Mouse (Mus musculus) midbrain, postnatal 0 days (tissue): ENCODE results near the gene Tprgl. TPM values are rescaled to one million over a fixed set of nuclear protein-coding genes. Genes with fewer than 3 reads are reported as not detected.

Source experiments
- ATAC-seq: fragments of 200-750 bp; cut with Nextera tagmentation; 2 replicates; pipeline ENCODE4 v1.8.0; 2017; ENCODE audit warnings: moderate number of reproducible peaks, mild to moderate bottlenecking, moderate TSS enrichment, moderate library complexity; ENCODE audit not compliant: low FRiP score
- DNase-seq: peaks from one replicate; pipeline ENCODE4 v3.0.0-alpha.2; 2015; ENCODE audit warnings: low spot score
- H3K27ac ChIP-seq: fragments of 300-500 bp; sonication (generic); 2 replicates; pipeline ENCODE4 v1.5.1; 2014; ENCODE audit warnings: low read depth, mild to moderate bottlenecking, low read length, mixed read lengths
- H3K27me3 ChIP-seq: fragments of 300-500 bp; sonication (generic); 2 replicates; pipeline ENCODE4 v1.6.1; 2014; ENCODE audit warnings: low read length, control low read depth, mixed read lengths; ENCODE audit not compliant: insufficient read depth
- H3K36me3 ChIP-seq: fragments of 300-500 bp; sonication (generic); 2 replicates; pipeline ENCODE4 v1.6.1; 2014; ENCODE audit warnings: low read length, control low read depth, mixed read lengths; ENCODE audit not compliant: insufficient read depth
- H3K4me1 ChIP-seq: fragments of 300-500 bp; sonication (generic); 2 replicates; pipeline ENCODE4 v1.6.1; 2014; ENCODE audit warnings: mild to moderate bottlenecking, control low read depth, antibody characterized with exemption, low read length, mixed read lengths; ENCODE audit not compliant: insufficient read depth
- H3K4me2 ChIP-seq: fragments of 300-500 bp; sonication (generic); 2 replicates; pipeline ENCODE4 v1.6.1; 2014; ENCODE audit warnings: low read depth, mild to moderate bottlenecking, low read length, mixed read lengths; ENCODE audit not compliant: poor library complexity, severe bottlenecking
- H3K4me3 ChIP-seq: fragments of 300-500 bp; sonication (generic); 2 replicates; pipeline ENCODE4 v1.5.1; 2014; ENCODE audit warnings: low read depth, mild to moderate bottlenecking, low read length, moderate library complexity
- H3K9ac ChIP-seq: fragments of 300-500 bp; sonication (generic); replicated peaks from 2 replicates; pipeline ENCODE4 v1.6.1; 2014; ENCODE audit warnings: mild to moderate bottlenecking, low read length, moderate library complexity, mixed read lengths; ENCODE audit not compliant: poor library complexity, severe bottlenecking
- H3K9me3 ChIP-seq: fragments of 300-500 bp; sonication (generic); 2 replicates; pipeline ENCODE4 v1.6.1; 2016; ENCODE audit warnings: low read length, control low read depth
- CTCF ChIP-seq: IDR thresholded peaks from 2 replicates; pipeline ENCODE4 v1.5.1; 2016; ENCODE audit warnings: antibody characterized with exemption, mild to moderate bottlenecking
- WGBS: fragments of 180-500 bp; shearing (Covaris S2); extraction: QIAGEN DNeasy Blood & Tissue Kit; methylation state at CpG from one replicate; pipeline ENCODE4 v1.1.7; 2014; 5-methylcytosine and 5-hydroxymethylcytosine counted together
- polyA plus RNA-seq: library from polyadenylated mRNA; unstranded; fragments of >200 nt; fragmentation: Nextera tagmentation; extraction: Ambion mirVana; gene quantifications from 2 replicates; pipeline ENCODE4 v1.2.1, GENCODE M21; 2015
- total RNA-seq: library from RNA; depleted of rRNA; stranded (reverse); fragments of >200 nt; gene quantifications from 2 replicates; pipeline ENCODE4 v1.2.3, GENCODE M21; 2014

Gene Tprgl
- total and polyA plus RNA-seq, 2 experiments from 2014 or later = 227 to 241 TPM

DNA sequence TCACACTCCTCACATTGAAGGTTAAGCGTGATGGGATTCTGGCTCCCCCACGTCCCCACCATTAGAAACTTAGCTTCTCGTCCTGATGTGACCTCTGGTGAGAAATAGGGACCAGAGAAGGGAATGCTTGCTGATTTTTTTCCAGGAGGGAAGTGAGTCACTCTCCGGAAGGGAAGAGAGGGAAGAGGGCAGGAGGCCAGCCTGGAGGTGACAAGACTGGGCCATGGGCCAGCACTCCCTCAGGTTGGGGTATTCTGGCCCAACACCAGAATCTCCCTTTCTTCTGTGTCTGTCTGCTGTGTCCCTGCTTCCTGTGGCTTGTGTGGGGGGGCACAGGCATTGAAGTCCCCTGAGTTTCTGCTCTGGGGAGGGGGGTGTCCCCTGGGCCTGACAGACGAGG is 23.1 kb upstream of the Tprgl start:
- Histone ChIP-seq H3K4me3 (no peak overlapping the region), H3K9ac (no peak overlapping the region), H3K9me3 (no peaks in the 10 kb centered on the region), H3K27ac (no peak overlapping the region), H3K4me2 (no peak overlapping the region), H3K36me3 (no peaks in the 10 kb centered on the region), H3K27me3 (no peaks in the 10 kb centered on the region), H3K4me1 (no peaks in the 10 kb centered on the region)
- DNase-seq (no peak), ATAC-seq (no peak)
- TF ChIP-seq CTCF = no peak
- 76% methylated on average over 5 of the region's 5 CpGs for WGBS

DNA sequence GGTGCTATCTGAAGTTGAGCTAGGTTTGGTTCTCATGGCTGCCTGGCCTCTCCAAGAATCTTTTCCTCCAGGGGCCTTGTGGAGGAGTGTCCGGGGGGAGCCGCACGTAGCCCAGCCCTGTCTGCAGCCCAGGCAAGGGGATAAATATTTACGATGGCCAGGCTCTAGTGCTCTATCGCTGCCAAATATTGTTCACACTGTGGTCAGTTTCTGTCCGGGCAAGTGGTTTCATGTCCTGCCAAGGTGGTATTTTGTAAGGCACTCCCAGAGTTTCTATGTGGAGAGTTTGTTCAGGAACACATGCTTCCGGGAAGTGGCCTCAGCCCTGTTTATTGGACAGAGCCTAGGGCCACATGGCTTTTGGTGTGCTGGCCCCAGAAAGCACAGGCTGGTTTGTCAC is 20.5 kb upstream of the Tprgl start:
- Histone ChIP-seq H3K4me3 (no peak overlapping the region), H3K36me3 (no peaks in the 10 kb centered on the region), H3K27me3 (no peaks in the 10 kb centered on the region), H3K4me1 (no peaks in the 10 kb centered on the region), H3K4me2 (no peak overlapping the region), H3K9ac (no peak overlapping the region), H3K27ac (no peak overlapping the region), H3K9me3 (no peaks in the 10 kb centered on the region)
- TF ChIP-seq CTCF = no peak
- WGBS = 85% methylated on average over 7 of the region's 7 CpGs
- no peak for ATAC-seq
- DNase-seq = no peak

DNA sequence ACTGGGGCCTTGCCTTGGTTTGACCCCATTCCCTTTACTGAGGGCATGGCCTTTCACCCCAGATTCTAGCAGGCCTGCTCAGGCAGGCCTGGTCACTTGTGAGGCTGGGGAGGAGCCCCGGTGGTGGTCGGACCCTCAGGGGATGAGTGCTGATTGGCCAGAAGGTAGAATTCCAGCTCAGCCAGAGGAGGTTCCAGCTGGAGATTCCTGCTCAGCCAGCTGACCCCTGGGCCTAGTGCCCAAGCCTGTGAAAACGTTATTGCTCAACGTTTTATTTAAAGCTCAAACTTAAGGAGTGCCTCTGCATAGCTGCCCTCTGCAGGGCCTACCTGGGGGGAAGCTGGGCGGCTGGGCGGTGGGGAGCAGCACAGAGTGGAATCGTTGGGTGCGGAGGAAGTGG is 16.8 kb upstream of the Tprgl start:
- H3K36me3 ChIP-seq = no peaks in the 10 kb centered on the region
- no peak overlapping the region for H3K27ac ChIP-seq
- no peaks in the 10 kb centered on the region for H3K9me3 ChIP-seq
- TF ChIP-seq CTCF = no peak
- H3K4me2 ChIP-seq = no peak overlapping the region
- ATAC-seq (no peak), DNase-seq (no peak)
- no peaks in the 10 kb centered on the region for H3K4me1 ChIP-seq
- peaks cover 5% of the 10 kb centered on the region; the same call in 1 of the 2 replicates for H3K27me3 ChIP-seq
- H3K9ac ChIP-seq = no peak overlapping the region
- WGBS = 74% methylated on average over 8 of the region's 8 CpGs
- no peak overlapping the region for H3K4me3 ChIP-seq

GRCm38 (mm10) chr4:154171931-154172604 is 11.6 kb upstream of the Tprgl start:
- no peak for DNase-seq
- WGBS = 41% methylated on average over 13 of the region's 13 CpGs
- no peak for ATAC-seq
- Histone ChIP-seq H3K4me2 (peak overlapping the region; percentile 95), H3K4me1 (peaks cover 8% of the 10 kb centered on the region; the same call in 1 of the 2 replicates), H3K4me3 (peak overlapping the region; percentile 42), H3K9me3 (no peaks in the 10 kb centered on the region), H3K27ac (no peak overlapping the region), H3K27me3 (peaks cover 43% of the 10 kb centered on the region), H3K36me3 (no peaks in the 10 kb centered on the region), H3K9ac (no peak overlapping the region)
- TF ChIP-seq CTCF = no peak

DNA sequence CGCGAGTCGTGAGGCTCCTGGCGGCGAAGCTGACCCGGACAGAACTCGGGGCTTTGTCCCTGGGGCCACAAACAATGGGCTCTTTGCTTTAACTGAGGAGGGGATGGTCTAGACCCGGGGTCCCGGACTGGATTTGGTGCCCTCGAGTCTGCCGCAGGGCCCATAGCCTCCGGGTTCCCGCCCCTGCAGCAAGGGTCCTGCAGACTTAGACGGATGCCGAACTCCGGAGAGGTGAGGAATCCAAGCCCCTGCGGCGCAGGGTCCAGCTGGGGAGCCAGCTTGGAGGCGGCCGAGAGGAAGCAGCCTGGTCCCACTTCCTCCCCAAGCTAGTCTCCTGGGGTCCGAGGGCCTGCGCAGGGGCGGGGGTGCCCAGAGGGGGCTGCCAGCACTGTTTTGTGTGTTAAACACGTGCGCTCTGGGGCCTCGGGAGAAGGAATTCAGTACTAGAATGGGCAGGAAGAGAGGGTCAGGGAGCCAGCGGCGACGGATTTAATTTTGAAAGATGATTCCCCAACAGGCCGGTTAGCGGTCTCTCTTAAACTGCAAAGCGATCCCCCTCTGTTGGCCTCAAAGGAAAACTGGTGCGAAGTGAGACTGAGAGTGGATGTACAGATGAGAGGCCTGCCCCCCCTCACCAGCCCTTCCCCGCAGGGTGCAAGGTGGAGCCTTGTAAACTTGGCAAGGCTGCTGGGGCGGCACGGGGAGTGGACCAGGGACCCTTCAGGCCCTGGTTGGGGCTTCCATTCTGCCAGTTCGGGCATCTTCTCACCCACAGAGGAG is 10.9 kb upstream of the Tprgl start:
- no peak for TF ChIP-seq CTCF
- H3K27me3 ChIP-seq = peaks cover 43% of the 10 kb centered on the region
- peak overlapping the region; percentile 42 for H3K4me3 ChIP-seq
- H3K9ac ChIP-seq = peak overlapping the region; percentile 14; the same call in 1 of the 2 replicates
- H3K9me3 ChIP-seq = no peaks in the 10 kb centered on the region
- 1% methylated on average over 37 of the region's 37 CpGs for WGBS
- H3K27ac ChIP-seq = no peak overlapping the region
- DNase-seq = peak; percentile 10
- peaks cover 8% of the 10 kb centered on the region; the same call in 1 of the 2 replicates for H3K4me1 ChIP-seq
- peak overlapping the region; percentile 95 for H3K4me2 ChIP-seq
- no peak for ATAC-seq
- H3K36me3 ChIP-seq = no peaks in the 10 kb centered on the region
